Mouse (Mus musculus) CD8-positive naive resting alpha-beta T cell, adult 2 months (primary cell): ENCODE results near the gene Lpp.
A peak's percentile ranks its signal among the peaks of the same experiment; 100 is the strongest.

ENCODE experiments used
- DNase-seq, 2 experiments: peaks; one replicate each; pipeline ENCODE4 v3.0.0; 2022; ENCODE audit warnings: low read depth in 2 of 2, low spot score in 2 of 2

Gene Lpp

DNA sequence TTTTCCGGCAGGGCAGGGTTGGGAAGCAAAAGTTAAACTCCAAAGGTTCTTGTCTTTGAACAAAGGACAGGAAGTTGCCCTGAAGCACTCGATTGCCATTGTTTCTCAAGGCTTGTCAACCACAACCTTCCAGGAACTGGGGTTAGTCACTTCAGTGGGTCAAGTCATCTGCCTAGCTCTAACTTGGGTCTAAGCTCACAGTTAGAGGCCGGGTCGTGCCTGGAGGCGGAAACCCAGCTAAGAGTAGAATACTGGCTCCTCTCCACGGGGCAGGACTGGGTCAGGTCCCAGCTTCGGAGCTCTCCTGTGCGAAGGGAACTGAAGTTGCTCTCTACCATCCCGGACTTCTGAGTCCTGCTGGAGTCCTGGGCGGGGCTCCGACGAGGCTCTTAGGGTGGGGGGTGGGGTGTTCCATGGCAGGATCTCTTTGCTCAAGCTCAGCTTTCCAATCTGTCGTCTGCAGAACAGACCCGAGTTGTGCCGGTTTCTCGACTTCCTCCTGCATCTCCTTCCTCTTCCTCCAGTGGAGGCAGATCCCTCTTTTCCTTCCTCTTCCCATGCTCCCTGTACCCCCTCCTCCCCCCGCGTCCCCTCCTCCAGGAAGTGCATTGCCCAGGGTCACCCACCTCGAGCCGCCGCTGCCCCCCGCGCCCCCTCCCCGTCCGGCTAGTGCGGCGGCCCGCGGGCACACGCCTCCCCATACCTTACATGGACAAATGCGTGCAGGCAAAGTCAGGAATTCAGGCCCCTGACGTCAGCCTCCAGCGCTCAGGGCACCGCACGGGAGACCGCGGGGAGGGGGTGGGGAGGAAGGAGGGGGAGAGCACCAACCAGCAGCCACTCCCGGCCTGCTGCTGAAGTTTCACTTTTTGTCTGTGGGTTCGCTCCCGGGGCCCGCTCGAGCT, at the start of gene Lpp:
Gene Lpp (plus strand): TSS at position 857 of the 905 bp plus-strand sequence.
- DNase-seq, result peak; percentile 37 to 40

DNA sequence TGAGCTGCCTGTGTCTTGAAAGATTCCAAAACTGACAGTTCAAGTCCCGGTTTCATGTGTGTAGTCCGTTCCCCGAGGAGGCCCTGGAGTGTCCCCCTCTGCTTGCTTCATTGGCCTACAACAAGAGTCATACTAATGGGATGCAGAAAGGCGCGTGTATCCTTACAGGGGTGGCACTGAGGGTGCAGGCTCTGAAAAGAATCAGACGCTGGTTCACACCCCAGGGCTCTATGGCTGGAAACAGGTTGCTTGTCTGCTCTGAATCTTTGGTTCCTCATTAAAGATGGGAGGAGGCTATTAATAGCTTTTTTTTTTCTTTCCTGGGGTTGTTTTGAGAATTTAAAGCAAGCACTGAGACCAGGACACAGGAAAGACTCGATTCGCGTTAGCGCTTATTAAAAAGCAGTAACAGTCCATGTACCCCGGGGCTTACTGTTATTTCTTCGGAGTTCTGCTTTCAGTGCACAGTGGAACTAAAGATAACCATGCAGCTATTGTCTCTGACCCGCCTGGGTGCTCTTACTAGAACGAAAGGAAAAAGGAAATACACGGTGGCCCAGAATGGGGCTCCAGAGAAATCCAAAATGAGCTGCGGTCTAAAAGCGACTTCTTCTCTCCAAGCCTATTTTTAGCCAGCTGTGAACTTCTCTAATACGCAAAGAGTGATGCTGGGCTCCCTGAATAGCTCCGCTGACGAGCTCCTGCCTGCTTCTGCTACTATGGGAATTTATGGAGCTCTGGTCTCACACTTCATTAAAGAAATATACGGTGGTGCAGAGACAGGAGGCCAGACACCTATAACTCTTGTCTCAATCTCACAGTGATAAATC, 45.5 kb upstream of the Lpp start:
- no peak for DNase-seq

DNA sequence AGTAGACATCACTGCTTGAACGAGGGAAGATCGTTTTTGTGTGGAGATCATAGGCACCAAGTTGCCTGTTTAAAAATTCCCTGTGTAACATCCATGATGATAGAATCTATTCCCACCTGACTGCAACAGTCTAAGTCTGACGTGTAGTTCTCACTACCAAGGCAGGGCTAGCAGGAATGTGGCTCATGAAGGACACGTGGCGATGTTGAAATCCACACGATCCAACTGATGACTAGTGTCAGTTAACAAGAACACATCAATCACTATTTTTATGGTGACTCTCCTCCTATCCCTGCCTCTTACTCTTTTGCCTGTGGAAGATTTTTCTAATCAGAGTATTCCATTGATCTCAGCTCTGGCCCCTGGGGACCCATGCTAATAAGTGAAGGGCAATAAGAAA, 43.0 kb upstream of the Lpp start:
- no peak for DNase-seq

DNA sequence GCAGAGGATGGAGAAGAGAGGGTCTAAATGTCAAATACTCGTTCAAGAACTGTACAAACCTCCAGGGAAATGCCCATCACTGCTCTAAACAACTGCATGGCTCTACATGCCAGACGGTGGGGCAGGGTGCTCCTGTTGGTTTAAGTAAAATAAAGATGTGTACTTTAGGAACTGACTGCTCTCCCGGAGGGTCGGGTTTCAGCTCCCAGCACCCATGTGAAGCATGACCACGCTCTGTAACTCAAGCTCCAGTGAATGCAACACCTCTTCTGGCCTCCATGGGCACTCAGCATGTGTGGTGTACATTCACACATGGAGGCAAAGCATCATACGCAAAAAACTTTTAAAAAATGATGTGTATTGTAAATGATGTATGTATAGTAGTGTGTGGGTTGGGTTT, 42.6 kb upstream of the Lpp start:
- DNase-seq, result no peak

DNA sequence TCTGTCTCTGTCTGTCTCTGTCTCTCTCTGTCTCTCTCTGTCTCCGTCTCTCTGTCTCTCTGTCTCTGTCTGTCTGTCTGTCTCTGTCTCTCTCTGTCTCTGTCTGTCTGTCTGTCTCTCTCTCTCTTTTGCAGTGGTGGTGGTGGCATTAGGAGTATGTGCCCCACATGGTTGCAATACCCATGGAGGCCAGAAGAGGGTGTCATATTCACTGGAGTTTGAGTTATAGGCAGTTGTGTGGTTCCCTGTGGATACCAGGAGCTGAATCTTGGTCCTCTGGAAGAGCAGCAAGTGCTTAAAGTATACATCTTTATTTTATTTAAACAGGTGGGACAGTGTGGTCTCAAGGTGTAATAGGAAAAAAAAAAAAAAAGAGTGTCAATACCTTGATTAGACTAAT, 41.5 kb upstream of the Lpp start:
- DNase-seq, result no peak

DNA sequence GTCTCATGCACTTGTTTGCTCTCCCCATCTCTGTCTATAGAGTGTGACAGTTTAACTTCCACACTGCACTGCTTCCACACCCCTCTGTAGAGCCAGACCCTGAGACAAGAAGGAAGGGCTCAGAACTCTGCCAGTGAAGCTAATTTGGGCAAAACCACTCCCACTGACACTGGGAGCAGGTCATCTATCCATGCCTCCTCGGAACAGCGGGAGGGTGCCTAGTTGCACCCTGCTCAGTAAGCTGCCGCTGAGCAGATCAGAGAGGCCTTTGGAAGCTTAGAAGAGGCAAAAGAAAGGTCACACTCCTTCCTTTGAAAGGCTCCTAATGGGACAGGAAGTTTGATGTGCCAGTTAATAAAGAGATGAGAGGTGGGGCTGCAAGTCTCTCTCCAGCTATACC, 39.5 kb upstream of the Lpp start:
- no peak for DNase-seq

DNA sequence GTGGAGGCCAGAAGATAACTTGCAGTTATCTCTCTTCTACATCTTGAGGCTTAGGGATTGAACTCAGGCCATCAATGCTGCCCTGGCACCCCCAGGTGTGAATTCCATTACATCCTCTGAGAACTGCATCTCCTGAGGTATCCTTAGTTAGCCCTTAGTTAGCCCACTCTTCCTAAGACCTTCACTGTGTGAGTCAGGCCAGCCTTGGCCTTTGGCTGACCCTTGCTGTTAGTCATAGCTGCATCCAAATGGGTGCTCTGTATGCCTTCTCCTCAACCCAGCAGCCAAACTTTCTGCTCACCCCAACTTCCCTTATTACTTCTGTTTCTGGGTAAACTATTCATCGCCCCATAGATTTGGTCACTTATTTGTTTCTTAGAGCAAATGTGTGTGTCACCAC, 31.6 kb upstream of the Lpp start:
- DNase-seq, result no peak

DNA sequence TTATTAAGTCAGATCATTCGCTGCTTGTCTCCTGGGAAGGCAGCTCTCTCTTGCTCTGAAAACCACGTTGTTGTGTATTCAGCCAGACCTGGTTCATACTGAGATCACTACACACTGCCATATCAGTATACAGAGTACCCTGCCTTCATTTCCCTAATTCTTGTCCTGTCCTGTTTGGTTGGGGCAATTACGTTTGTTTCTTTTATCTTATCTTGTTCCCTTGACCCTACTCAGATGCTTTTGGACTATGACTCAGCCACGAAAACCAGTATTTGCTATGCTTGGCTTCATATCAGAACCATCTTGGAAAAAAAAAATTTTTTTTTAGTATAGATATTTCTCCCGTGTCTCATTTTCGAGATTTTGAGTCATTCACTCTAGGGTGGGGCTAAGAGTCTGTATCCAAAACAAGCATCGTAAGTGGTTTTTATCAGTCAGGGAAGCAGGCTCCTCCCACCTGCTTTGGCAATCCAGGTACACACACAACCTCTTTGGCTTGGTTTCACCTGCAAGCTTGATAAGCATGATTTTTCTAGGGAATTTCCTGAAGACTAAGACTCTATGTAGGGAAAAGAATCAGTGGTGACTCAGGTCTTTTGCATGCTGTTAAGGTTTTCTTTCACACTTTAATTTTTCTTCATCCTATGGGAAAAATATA, 29.1 kb upstream of the Lpp start:
- no peak for DNase-seq

DNA sequence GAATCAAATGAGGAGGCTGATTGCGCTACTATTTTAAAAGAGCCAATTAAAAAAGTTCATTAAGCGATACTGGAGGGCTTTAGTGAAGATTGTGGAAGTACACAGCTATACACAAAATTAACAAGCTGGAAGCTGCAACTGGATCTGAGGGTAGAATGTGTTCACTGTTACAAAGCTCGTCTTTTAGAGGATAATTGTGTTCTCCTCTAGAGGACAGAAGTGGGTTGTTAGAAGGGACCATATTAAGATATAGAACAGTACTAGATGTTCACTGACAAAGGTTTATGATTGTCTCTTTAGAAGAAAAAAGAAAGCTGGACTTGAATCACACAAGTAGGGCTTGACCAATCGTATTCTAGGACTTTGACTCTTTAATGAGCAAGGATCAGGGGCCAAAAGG, 27.4 kb upstream of the Lpp start:
- no peak for DNase-seq

DNA sequence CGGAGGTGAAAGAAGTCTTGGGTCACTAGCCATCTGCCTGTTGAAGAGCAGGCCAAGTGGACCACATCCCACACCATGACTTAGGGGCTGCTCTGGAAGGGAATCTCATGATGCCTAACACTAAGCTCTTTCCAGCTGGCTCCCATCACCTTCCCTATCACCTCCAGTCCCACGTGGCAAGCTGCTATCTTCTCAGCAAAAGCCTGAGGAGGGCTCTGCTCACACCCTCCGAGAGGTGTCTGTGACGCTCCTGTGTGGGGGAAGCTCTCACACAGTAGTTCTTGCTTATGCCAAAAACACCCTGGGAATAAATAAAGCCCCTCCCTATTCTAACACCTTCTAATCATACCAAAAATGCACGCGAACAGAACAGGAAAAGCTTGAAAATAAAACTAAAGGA, 26.2 kb upstream of the Lpp start:
- no peak for DNase-seq

DNA sequence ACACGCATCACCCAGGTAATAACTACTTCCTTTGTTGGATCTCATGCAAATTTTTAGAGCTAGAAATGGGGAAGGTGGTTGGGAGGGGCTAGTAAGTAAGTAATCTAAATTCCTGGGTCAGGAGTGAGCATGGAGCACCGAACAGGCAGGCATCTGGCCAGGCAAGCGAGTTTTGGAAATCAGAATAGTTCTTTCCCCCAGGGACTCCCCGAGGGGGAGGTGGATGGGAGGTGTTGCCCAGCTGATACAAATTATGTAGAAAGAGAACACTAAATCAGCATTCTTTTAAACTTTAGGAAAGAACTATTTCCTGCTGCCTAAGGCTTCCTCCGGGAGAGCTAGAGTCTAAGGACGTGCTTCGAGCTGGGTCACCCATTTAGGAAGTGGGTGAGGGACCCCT, 25.8 kb upstream of the Lpp start:
- no peak for DNase-seq

DNA sequence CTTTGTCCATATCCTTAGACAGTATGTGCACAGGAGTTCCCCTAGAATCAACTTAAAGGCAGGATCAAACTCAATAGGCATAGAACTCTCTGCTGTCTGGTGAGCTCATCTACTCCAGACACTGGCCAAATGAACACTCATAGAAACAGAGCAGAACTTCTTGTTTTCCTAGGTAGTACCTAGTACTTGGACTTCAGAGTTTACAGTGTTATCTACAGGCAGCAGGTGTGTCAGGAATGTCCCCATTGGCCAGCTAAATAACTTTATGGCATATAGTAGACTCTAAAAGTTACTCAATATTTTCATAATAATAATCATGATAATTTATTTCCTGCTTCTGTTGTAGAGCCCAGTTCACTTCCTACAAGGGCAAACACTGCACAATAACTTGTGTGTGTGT, 16.8 kb upstream of the Lpp start:
- no peak for DNase-seq

DNA sequence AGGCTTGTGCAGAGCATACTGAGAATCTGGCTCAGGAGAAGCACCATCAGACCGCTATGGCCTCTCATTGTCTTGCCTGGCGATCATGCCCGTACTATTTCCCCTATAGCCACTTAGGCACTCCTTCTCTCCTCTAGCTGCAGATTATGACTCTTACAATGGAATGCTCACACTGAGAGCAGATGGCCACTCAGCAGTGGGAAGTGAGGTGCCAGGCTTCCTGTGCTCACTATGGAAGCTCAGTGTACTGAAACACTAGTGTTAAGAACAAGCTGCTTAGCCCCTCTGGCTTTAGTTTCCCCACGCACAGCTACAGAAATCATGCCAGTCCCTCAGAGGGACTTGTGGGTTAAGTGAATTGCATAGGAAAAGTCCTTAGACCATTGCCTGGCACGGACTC, 2.7 kb upstream of the Lpp start:
- DNase-seq, result no peak

DNA sequence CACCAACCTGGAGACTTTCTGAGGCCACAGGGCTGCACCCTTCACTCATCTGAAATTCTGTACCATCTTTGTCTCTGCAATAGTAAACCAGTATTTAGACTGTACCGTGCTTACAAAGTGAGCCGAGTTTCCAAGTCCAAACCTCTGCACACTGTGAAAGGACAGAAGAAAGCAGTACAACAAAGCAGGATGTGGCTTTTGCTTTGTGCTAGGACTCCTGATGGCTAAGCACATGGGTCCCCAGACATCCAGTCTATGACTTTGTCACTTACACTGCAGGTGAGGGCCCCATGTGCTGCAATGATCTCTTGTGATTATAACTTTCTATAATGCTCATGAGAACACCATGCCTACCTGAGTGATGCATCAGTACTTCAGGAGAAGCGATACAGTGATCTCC, 2.2 kb upstream of the Lpp start:
- no peak for DNase-seq

DNA sequence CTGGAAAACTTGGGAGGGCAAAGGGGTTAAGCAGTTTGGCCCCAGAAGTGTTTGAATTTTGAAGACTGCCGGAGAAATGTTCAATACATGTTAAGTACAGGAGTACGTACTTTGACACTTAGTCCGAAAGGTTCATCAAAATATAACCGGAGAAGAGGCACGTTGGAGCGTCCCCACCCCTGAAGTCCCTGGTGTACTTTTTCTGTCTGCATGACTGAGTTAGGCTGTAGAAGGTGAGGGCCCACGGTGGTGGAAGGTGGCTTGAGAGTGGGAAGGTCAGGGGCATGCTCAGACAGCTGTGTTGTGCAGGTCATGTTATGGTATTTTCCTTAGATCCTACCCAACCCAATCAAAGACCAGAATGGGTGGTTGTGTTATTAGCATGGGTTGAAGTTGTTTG, 1.4 kb upstream of the Lpp start:
- DNase-seq, result no peak

DNA sequence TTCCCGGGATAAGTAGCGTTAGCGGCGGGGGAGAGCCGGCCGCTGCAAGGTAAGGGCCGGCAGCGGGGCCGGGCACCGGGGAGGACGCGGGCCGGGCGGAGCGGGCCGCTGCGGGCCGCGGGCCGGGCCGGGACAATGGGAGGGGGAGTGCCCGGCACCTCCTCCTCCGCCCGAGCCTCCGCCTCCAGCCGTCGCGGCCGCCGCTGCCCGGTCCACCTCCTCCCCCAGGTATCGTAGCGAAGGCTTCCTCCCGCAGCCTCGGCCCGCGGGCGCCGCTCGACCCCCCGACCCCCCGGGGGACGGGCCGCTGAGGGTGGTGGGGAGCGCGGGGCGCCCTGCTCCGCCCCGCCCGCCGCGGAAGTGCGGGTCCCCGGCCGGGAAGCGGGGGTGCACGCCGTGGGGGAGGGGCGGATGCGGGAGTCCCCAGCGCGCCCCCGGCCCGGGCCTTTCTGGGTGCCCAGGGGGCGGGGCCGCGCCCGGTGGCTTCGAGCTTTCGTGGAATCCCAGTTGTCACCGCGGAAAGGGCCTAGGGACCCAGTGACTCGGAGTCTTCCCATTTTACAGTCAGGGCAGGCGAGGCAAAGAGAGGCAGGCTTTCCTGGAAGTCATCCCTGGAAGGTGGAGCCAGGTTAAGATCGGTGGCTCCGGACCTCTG, 376 bp downstream of the Lpp start:
- DNase-seq, result peak; percentile 25 to 42

DNA sequence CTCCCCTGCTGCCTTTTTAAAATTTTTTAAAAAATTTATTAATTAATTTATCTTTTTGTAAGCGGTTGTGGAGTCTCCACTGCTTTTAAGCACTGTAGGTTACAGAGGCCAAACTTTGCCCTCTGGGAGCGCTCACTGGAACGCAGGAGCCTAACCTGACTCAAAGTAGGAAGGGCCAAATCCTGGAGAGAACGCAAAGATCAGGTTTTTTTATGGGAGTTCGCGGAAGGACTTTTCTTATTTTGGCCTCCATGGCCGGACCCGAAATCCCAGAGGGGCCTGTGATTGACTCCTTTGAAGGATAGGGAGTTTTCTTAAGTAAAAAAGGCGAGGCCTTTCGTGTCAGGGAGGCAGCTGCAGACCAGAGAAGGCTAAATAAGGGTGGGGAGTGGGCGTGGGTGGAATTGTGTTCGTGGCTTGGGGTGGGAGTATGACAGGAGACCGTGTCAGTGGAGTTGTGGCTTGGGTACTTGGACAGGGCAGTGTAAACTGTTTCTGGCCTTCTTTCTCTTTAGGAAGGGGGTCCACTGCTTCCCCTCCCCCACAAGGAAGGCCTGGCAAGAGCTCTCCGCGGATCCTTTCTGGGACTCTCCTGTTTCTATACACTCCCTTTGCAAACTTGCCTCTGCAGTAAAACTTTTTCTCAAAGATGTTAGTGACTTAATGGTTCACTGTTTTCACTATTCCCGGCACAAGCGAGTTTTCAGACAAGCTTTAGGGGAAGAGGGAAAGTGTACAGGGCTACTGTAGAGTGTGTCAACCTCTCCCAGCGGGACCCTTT, 1.1 kb downstream of the Lpp start:
- DNase-seq, result no peak

DNA sequence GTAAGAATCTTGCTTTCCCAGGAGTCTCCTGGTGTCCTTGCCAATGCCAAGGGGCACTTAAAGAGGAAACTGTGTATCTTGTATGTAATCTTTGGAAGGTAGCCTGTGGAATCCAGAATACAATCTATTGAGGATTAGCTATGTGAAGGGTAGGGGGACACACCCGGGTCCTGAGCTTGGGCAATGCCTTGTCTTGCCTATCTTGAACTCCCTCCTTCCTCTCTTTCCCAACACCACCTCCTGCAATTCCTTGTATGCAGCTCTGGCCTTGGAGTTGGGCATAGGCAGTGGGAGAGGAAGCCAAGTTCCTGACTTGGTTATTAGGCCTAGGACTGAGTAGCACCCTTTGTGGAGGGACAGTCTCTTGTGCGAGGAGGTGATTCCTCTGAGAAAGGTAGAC, 1.8 kb downstream of the Lpp start:
- no peak for DNase-seq

DNA sequence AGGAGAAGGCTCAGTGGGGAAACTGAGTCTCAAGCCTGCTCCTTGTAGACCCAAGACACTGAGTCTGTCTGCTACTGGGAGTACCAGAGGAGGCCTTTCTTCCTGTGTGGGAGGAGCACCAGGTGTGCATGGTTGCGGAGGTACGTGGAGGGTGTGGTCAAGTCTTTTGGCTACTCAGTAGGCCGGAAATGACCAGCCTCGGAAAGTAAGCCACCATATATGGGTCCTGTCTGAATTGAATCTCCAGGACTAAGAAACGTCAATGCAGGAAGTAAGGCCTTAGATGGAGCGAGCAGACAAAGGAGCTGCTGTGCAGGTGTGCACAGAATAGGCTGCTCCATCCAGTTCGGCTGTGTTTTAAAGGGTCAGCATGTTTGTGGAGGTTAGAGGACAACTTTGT, 3.2 kb downstream of the Lpp start:
- DNase-seq, result no peak

DNA sequence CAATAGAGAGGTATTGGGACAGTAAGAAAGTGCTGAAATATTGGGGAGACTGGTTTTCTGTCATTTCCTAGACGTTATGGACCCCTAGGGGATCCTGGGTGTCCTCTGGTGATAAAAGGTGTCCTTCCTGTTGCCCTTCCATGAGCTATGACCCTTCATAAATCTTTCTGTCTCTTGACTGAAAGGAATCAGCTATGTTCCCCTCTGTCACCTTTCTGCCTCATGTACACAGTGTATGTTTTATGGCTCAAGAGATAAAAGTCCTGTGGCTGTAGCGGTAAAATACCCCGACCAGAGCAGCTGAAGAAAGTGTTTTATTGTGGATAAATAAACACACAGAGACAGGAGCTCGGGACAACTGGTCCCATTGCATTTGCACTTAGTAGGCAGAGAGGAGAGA, 5.2 kb downstream of the Lpp start:
- DNase-seq, result no peak

DNA sequence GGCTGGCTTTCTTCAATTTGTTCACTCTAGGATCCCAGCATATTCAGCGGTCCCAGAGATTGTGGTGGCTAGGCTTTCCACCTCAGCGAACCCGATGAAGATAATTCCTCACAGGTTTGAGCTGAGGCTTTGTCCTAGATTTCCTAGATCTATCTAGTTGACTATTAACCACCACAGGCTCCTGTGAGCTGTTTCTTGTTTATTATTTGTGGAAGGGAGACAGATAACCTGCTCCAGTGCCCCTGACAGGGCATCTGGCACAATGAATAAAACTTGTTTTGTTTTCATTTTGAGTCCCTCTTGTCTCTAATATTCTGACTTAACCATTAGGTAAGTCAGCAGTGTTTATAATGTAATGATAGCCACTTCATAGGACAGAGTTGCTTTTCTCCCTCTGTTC, 5.6 kb downstream of the Lpp start:
- DNase-seq, result no peak
